Mouse (Mus musculus) heart, embryonic 11.5 days (tissue): ENCODE data around the gene Des. TPM values are rescaled to one million over a fixed set of nuclear protein-coding genes. Genes with fewer than 3 reads are reported as not detected.

ENCODE experiments used
- ATAC-seq: fragments of 200-750 bp; cut with Nextera tagmentation; replicated peaks from 2 replicates; pipeline ENCODE4 v1.8.0; 2017; ENCODE audit warnings: moderate library complexity; ENCODE audit not compliant: insufficient number of reproducible peaks, low FRiP score, low TSS enrichment
- H3K27ac ChIP-seq: fragments of 300-500 bp; sonication (generic); 2 replicates; pipeline ENCODE4 v1.5.1; 2014; ENCODE audit warnings: mild to moderate bottlenecking, low read depth, low read length
- H3K27me3 ChIP-seq: fragments of 300-500 bp; sonication (generic); 2 replicates; pipeline ENCODE4 v1.6.1; 2014; ENCODE audit warnings: mild to moderate bottlenecking, low read length, mixed read lengths; ENCODE audit not compliant: control insufficient read depth, insufficient read depth
- H3K36me3 ChIP-seq: fragments of 300-500 bp; sonication (generic); 2 replicates; pipeline ENCODE4 v1.6.1; 2014; ENCODE audit warnings: mild to moderate bottlenecking, low read length, moderate library complexity, mixed read lengths; ENCODE audit not compliant: control insufficient read depth, insufficient read depth
- H3K4me1 ChIP-seq: fragments of 300-500 bp; sonication (generic); 2 replicates; pipeline ENCODE4 v1.6.1; 2014; ENCODE audit warnings: low read length; ENCODE audit not compliant: control insufficient read depth, insufficient read depth
- H3K4me2 ChIP-seq: fragments of 300-500 bp; sonication (generic); 2 replicates; pipeline ENCODE4 v1.6.1; 2014; ENCODE audit warnings: mild to moderate bottlenecking, moderate library complexity
- H3K4me3 ChIP-seq: fragments of 300-500 bp; sonication (generic); 2 replicates; pipeline ENCODE4 v1.5.1; 2014; ENCODE audit warnings: low read depth, low read length
- H3K9ac ChIP-seq: fragments of 300-500 bp; sonication (generic); 2 replicates; pipeline ENCODE4 v1.6.1; 2014; ENCODE audit warnings: mild to moderate bottlenecking, low read depth, low read length, moderate library complexity
- H3K9me3 ChIP-seq: fragments of 300-500 bp; sonication (generic); replicated peaks from 2 replicates; pipeline ENCODE4 v1.6.1; 2016; ENCODE audit warnings: low read length; ENCODE audit not compliant: control insufficient read depth
- WGBS: fragments of 180-500 bp; shearing (Covaris S2); extraction: QIAGEN DNeasy Blood & Tissue Kit; methylation state at CpG from one replicate; pipeline ENCODE4 v1.1.7; 2014; ENCODE audit not compliant: insufficient replicate concordance; 5-methylcytosine and 5-hydroxymethylcytosine counted together
- polyA plus RNA-seq: library from polyadenylated mRNA; unstranded; fragments of >200 nt; fragmentation: Nextera tagmentation; extraction: Ambion mirVana; gene quantifications from 2 replicates; pipeline ENCODE4 v1.2.1, GENCODE M21; 2014

Gene Des
- polyA plus RNA-seq, 1 experiment from 2014 or later, result 428 TPM

DNA sequence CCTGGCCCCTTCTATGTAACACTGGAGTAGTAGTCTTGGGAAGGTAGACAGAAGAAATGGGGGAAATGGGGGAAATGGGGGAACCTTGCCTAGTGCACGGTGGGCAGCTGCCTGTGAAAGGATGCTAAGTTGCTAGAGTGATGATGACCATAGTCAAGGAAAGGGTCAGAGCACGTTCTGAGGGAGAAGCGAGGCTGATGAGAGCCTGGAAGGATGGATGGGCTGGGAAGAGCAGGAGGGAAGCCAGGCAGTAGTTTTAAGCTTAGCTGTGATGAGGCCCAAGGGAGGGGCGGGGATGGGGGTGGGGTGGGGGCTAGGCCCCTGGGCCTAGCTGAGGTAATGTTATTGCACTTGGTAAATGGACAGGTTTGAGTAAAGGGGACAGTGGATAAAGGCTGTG is 994 bp downstream of the Des start:
- H3K27me3 ChIP-seq, result 0 out of 2 replicates have a peak, but pooled peaks cover 9% of the 10 kb centered on the region
- H3K4me3 ChIP-seq, result peak overlapping the region; percentile 66
- H3K36me3 ChIP-seq, result peaks cover 3% of the 10 kb centered on the region; the same call in 1 of the 2 replicates
- no peak for ATAC-seq
- H3K9ac ChIP-seq, result peak overlapping the region; percentile 89
- H3K4me2 ChIP-seq, result peak overlapping the region; percentile 77
- no peaks in the 10 kb centered on the region for H3K9me3 ChIP-seq
- 24% methylated on average over 4 of the region's 4 CpGs for WGBS
- H3K4me1 ChIP-seq, result peaks cover 42% of the 10 kb centered on the region
- peak overlapping the region; percentile 98 for H3K27ac ChIP-seq

DNA sequence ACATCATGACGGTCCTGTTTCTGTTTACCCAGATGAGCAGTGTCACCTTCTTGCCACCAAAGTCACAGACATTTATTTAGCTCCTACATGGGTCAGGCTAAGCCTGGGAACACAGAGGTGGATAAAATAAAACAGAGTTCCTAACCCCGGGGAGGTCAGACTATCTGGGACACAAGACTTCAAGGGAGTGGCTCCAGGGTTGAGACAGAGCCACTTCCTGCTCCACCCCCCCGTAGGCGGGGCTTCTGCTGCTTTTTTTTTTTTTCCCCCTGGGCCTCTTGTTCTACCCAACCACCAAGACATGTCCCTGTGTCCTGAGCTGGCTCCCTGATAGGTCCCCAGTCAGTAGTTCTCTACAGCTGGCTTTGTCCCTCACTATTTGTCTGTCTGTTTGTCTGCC is 1.6 kb downstream of the Des start:
- Histone ChIP-seq H3K4me3 (peak overlapping the region; percentile 66), H3K4me1 (peaks cover 42% of the 10 kb centered on the region), H3K4me2 (peak overlapping the region; percentile 77), H3K27ac (peak overlapping the region; percentile 98; the same call in 1 of the 2 replicates), H3K9ac (peak overlapping the region; percentile 89), H3K36me3 (peaks cover 3% of the 10 kb centered on the region), H3K9me3 (no peaks in the 10 kb centered on the region), H3K27me3 (0 out of 2 replicates have a peak, but pooled peaks cover 9% of the 10 kb centered on the region)
- ATAC-seq, result no peak
- WGBS, result 20% methylated on average over 4 of the region's 4 CpGs

GRCm38 (mm10) chr1:75363868-75364267 is 3.7 kb downstream of the Des start:
- Histone ChIP-seq H3K4me2 (no peak overlapping the region; the same call in 1 of the 2 replicates), H3K4me1 (peaks cover 32% of the 10 kb centered on the region), H3K27ac (no peak overlapping the region), H3K9ac (no peak overlapping the region), H3K9me3 (no peaks in the 10 kb centered on the region), H3K36me3 (peaks cover 8% of the 10 kb centered on the region), H3K4me3 (no peak overlapping the region), H3K27me3 (0 out of 2 replicates have a peak, but pooled peaks cover 9% of the 10 kb centered on the region)
- ATAC-seq, result no peak
- 62% methylated on average over 3 of the region's 3 CpGs for WGBS

DNA sequence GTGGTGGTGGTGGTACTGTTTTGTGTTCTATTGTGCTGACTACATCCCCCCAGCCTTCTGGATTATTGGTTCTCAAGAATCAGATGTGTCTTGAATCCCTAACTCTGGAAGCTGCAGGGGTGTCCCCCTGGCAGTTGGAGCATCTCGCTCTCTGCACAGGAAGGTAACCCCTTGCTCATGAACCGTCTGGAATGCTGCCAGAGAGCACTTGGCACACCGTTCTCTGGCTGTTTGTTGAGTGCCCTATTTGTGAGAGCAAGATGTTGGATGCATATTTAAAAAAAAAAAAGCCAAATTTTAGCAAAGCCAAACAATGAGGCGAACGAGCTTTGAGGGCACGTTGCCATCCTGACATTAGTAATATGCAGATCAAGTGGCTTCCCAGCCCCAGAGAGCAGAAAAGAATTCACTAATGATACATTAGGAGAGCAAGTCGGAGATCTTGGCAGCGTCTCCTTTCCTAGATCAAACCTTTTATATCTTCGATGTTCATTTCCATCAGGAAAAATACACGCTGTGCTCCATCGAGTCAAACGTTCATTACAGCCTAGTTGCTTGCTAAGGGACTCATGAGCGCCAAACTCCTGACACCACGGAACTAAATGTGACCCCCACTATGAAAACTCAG is 5.5 kb downstream of the Des start:
- Histone ChIP-seq H3K4me3 (no peak overlapping the region), H3K27ac (no peak overlapping the region), H3K27me3 (0 out of 2 replicates have a peak, but pooled peaks cover 2% of the 10 kb centered on the region), H3K9me3 (no peaks in the 10 kb centered on the region), H3K4me2 (no peak overlapping the region), H3K36me3 (peaks cover 8% of the 10 kb centered on the region), H3K4me1 (peaks cover 36% of the 10 kb centered on the region), H3K9ac (no peak overlapping the region)
- WGBS, result 79% methylated on average over 14 of the region's 14 CpGs
- no peak for ATAC-seq

- no peaks in the 10 kb centered on the region; the same call in 1 of the 2 replicates for H3K27me3 ChIP-seq
- no peak for ATAC-seq
- H3K36me3 ChIP-seq, result peaks cover 8% of the 10 kb centered on the region
- WGBS, result 31% methylated on average over 25 of the region's 25 CpGs
- 0 out of 2 replicates have a peak overlapping the region, but pooled peaks have one; percentile 31 for H3K27ac ChIP-seq
- H3K9me3 ChIP-seq, result no peaks in the 10 kb centered on the region
- peaks cover 20% of the 10 kb centered on the region for H3K4me1 ChIP-seq
- peak overlapping the region; percentile 52; the same call in 1 of the 2 replicates for H3K9ac ChIP-seq
- peak overlapping the region; percentile 50 for H3K4me2 ChIP-seq
- H3K4me3 ChIP-seq, result 0 out of 2 replicates have a peak overlapping the region, but pooled peaks have one; percentile 8
These were observed 9.3 kb downstream of the Des start for GRCm38 (mm10) chr1:75369360-75369983.

DNA sequence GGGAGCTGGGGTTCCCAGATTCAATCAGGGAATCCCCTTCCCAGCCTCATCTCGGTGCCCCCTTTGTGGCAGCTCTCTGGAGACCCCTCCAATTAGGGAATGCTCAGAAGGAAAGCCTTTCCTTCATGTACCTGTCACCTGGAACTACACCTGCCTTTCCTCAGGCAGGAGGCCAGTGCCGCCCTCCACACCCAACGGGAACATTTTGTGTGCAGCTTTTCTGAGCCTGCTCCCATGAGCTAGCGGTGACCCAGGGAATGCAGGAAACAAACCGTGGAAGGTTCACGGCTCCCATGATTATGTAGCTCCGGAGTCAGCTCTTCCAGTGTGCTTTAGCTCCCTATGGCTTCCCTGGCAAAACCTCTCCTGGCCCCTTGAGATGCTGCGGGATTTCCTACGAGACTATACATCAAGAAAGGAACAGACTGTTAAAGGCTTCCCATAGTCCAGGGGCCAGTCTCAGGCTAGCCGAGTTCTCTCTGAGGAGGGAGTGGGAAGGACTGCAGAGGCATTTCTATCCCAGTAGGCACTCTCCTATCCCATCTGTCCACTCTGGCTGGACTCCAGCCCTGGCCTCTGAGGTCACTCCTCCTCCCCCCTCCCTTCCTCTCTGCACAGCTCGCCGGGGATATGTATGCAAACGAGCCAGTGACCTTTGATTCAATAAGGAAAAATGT is 10.0 kb downstream of the Des start:
- peak overlapping the region; percentile 12 for H3K9ac ChIP-seq
- H3K9me3 ChIP-seq, result no peaks in the 10 kb centered on the region
- H3K4me3 ChIP-seq, result no peak overlapping the region
- H3K4me2 ChIP-seq, result peak overlapping the region; percentile 50
- H3K36me3 ChIP-seq, result peaks cover 5% of the 10 kb centered on the region; the same call in 1 of the 2 replicates
- WGBS, result 36% methylated on average over 13 of the region's 13 CpGs
- H3K27me3 ChIP-seq, result no peaks in the 10 kb centered on the region; the same call in 1 of the 2 replicates
- peaks cover 26% of the 10 kb centered on the region for H3K4me1 ChIP-seq
- ATAC-seq, result no peak
- H3K27ac ChIP-seq, result peak overlapping the region; percentile 31

- Histone ChIP-seq H3K27ac (no peak overlapping the region), H3K4me3 (no peak overlapping the region), H3K9me3 (no peaks in the 10 kb centered on the region), H3K36me3 (peaks cover 5% of the 10 kb centered on the region; the same call in 1 of the 2 replicates), H3K4me2 (no peak overlapping the region), H3K27me3 (peaks cover 5% of the 10 kb centered on the region; the same call in 1 of the 2 replicates), H3K9ac (no peak overlapping the region), H3K4me1 (peaks cover 32% of the 10 kb centered on the region)
- ATAC-seq, result no peak
- 54% methylated on average over 13 of the region's 13 CpGs for WGBS
These were observed 11.4 kb downstream of the Des start for GRCm38 (mm10) chr1:75371317-75372095.

DNA sequence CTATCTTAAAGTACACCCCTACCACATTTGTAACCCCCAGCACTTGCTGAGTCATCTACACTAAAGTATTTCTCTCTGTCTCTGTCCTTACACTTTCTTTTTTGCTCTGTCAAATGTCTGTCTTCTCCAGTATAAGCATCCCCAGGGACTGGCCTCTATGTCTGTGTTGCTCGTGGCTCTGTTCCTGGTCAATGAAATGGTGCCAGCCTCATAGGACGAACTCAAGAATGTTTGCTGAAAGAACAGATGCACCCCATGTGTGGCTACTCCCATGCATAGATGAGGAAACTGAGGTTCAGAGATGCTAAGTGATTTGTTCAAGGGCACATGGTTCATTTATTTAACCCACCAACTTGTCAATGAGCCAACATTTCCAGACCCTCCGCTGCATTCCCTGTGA is 12.3 kb downstream of the Des start:
- H3K4me1 ChIP-seq, result peaks cover 36% of the 10 kb centered on the region
- no peak overlapping the region for H3K4me3 ChIP-seq
- 0 out of 2 replicates have a peak, but pooled peaks cover 2% of the 10 kb centered on the region for H3K36me3 ChIP-seq
- H3K27me3 ChIP-seq, result peaks cover 5% of the 10 kb centered on the region; the same call in 1 of the 2 replicates
- no peak overlapping the region for H3K9ac ChIP-seq
- WGBS, result 77% methylated on average over 3 of the region's 3 CpGs
- H3K9me3 ChIP-seq, result no peaks in the 10 kb centered on the region
- H3K4me2 ChIP-seq, result no peak overlapping the region
- no peak overlapping the region for H3K27ac ChIP-seq
- no peak for ATAC-seq
